Mouse (Mus musculus) small intestine, adult 2 months (tissue): ENCODE results near the gene Fnbp4. TPM values are rescaled to one million over a fixed set of nuclear protein-coding genes. Genes with fewer than 3 reads are reported as not detected.

Experiments
- H3K27ac ChIP-seq: fragments of 200-500 bp; 2 replicates; pipeline ENCODE4 v1.5.1; 2012; ENCODE audit warnings: low read depth, low read length, control low read depth, inconsistent platforms; ENCODE audit not compliant: insufficient read depth
- H3K27me3 ChIP-seq: fragments of 200-500 bp; 2 replicates; pipeline ENCODE4 v1.6.1; 2012; ENCODE audit warnings: mild to moderate bottlenecking, moderate library complexity, low read length, inconsistent platforms; ENCODE audit not compliant: control insufficient read depth, insufficient read depth
- H3K36me3 ChIP-seq: fragments of 200-500 bp; 2 replicates; pipeline ENCODE4 v1.6.1; 2012; ENCODE audit warnings: mild to moderate bottlenecking, low read length, control low read depth, inconsistent platforms; ENCODE audit not compliant: control insufficient read depth, insufficient read depth
- H3K4me1 ChIP-seq: fragments of 200-500 bp; 2 replicates; pipeline ENCODE4 v1.6.1; 2012; ENCODE audit warnings: low read length, inconsistent platforms, mixed read lengths; ENCODE audit not compliant: control insufficient read depth, insufficient read depth, insufficient read length
- H3K4me3 ChIP-seq: fragments of 200-500 bp; 2 replicates; pipeline ENCODE4 v1.5.1; 2012; ENCODE audit warnings: low read depth, mild to moderate bottlenecking, control low read depth, inconsistent platforms, low read length, moderate library complexity
- CTCF ChIP-seq: fragments of 200-500 bp; IDR thresholded peaks from 2 replicates; pipeline ENCODE4 v1.5.1; 2012; ENCODE audit warnings: low read depth, mild to moderate bottlenecking, control low read depth, inconsistent platforms, low read length, moderate library complexity, mixed read lengths; ENCODE audit not compliant: insufficient replicate concordance, insufficient read length; ENCODE audit errors: extremely low read depth
- POLR2A ChIP-seq: fragments of 200-500 bp; IDR thresholded peaks from 2 replicates; pipeline ENCODE4 v1.6.1; 2012; ENCODE audit warnings: low read depth, mild to moderate bottlenecking, control low read depth, inconsistent platforms, low read length, moderate library complexity
- WGBS: fragments of 180-500 bp; shearing (Covaris S2); methylation state at CpG from one replicate; pipeline ENCODE4 v1.1.7; 2018; 5-methylcytosine and 5-hydroxymethylcytosine counted together
- polyA plus RNA-seq: library from polyadenylated mRNA; depleted of rRNA; stranded (reverse); fragments of >200 nt; gene quantifications from 2 replicates; pipeline ENCODE4 v1.2.3, GENCODE M21; 2012

Gene Fnbp4
- polyA plus RNA-seq, 1 experiment, result 19.9 TPM

DNA sequence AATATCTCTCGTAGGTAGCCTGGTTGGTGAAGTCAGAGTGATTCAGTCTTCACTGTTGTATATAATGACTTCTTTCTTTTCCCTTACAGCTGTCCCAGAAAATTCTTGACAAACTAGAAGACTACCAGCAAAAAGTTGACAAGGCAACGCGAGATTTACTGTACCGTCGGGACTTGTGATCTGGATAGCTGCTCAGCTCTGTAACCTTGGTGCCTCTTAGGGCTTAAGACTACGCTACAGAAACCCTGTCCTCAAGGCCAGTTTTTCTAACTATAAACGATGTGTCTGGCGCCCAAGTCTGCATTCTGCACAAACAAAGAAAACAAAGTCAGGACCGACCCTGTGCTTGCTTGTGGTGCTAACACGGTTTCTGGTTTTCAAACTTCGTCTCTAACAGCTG is 9.8 kb upstream of the Fnbp4 start:
- H3K4me3 ChIP-seq, result no peak overlapping the region
- H3K27ac ChIP-seq, result no peak overlapping the region
- peaks cover 3% of the 10 kb centered on the region for H3K4me1 ChIP-seq
- no peak for TF ChIP-seq CTCF
- TF ChIP-seq POLR2A, result no peak
- H3K27me3 ChIP-seq, result no peaks in the 10 kb centered on the region
- peaks cover 42% of the 10 kb centered on the region for H3K36me3 ChIP-seq
- WGBS, result 91% methylated on average over 11 of the region's 11 CpGs

DNA sequence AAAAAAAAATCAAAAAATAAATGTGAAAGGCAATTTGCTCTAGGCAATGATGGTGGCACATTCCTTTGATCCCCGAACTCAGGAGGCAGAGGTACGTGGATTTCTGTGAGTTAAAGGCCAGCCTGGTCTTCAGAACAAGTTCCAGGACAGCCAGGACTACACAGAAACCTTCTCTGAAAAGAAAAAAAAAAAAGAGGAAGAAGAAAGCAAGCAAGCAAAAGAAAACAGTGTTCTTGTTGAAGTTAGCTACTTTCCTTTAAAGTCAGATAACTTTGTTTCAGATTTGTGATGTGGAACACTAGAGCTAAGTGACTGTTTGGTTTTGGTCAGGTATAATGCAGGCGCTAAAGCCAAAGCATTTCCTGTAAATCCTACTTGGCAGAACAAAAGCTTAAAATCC is 6.4 kb upstream of the Fnbp4 start:
- WGBS, result 89% methylated on average over 3 of the region's 3 CpGs
- Histone ChIP-seq H3K27me3 (no peaks in the 10 kb centered on the region), H3K36me3 (peaks cover 23% of the 10 kb centered on the region), H3K27ac (no peak overlapping the region), H3K4me1 (peaks cover 3% of the 10 kb centered on the region), H3K4me3 (no peak overlapping the region)
- TF ChIP-seq POLR2A, result no peak
- no peak for TF ChIP-seq CTCF

DNA sequence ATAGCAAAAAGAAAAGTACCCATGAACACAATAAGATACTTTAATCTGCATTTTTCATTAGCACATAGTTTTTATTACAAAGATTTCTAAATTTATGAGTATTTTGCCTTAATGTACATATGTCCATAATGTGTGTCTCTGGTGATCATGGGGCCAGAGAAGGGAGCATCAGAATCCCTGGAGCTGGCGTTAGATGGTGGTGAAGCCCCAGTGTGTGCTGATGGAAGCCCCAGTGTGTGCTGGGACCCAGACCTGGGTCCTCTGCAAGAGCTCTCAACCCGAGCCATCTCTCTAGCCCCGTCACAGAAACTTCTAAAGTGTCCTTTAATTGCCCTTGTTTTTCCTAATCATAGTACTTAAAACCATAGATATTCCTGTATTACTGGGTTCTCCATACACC is 5.8 kb upstream of the Fnbp4 start:
- H3K4me1 ChIP-seq, result peaks cover 5% of the 10 kb centered on the region
- WGBS, result 76% methylated on average over 3 of the region's 3 CpGs

DNA sequence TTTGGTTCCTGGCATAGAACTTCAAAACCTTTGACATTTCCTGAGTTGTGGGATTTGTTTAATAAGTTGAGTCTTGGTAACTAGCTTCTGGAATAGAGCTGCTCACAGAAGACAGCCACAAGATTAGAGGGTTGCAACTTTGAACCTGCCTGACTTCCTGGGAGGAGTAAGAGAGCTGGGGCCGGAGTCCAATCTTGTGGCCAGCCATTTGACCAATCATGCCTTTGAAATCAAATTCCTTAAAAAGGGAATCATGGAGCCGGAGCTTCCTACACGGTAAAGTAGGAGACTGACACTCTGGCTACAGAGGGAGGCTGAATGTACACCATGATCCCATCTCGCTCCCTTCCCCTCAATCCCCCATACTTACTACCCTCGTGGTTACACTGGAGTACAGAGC is 5.2 kb upstream of the Fnbp4 start:
- H3K4me1 ChIP-seq, result peaks cover 5% of the 10 kb centered on the region
- H3K4me3 ChIP-seq, result no peak overlapping the region
- TF ChIP-seq POLR2A, result no peak
- no peak for TF ChIP-seq CTCF
- H3K36me3 ChIP-seq, result peaks cover 15% of the 10 kb centered on the region
- H3K27me3 ChIP-seq, result no peaks in the 10 kb centered on the region
- 47% methylated on average over 5 of the region's 5 CpGs for WGBS
- H3K27ac ChIP-seq, result peak overlapping the region; percentile 61

More for the DNA sequence above, 5.8 kb upstream of the Fnbp4 start:
- Histone ChIP-seq H3K36me3 (peaks cover 18% of the 10 kb centered on the region), H3K27ac (no peak overlapping the region), H3K4me3 (no peak overlapping the region), H3K27me3 (no peaks in the 10 kb centered on the region)
- TF ChIP-seq CTCF, result no peak
- TF ChIP-seq POLR2A, result no peak

DNA sequence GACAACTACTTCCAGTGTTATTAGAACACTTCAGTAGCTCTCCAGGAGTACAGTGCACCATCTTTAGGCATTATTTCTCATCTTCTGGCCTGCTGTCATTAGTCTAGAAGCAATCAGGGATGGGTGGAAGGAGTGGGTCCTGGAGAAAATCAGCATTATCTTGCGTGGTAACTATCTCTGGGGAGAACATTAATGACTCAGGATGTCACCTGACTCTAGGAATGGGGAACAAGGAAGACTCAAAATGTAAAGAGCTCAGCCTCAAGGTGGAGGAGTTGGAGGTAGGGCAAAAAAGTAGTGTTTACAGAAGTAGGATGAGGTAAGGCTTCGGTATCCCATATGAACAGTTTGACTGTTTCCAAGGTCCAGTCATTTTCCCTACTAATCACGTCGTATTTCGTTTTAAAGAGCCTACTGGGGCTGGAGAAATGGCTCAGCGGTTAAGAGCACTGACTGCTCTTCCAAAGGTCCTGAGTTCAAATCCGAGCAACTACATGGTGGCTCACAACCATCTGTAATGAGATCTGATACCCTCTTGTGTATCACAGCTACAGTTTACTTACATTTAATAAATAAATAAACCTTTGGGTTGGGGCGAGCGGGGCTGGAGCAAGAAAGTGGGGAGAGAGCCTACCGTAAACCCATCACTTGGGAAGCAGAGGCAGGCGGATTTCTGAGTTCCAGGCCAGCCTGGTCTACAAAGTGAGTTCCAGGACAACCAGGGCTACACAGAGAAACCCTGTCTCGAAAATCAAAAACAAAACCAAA is 701 bp upstream of the Fnbp4 start:
- Histone ChIP-seq H3K4me1 (peaks cover 8% of the 10 kb centered on the region; the same call in 1 of the 2 replicates), H3K4me3 (peak overlapping the region; percentile 54), H3K27ac (peak overlapping the region; percentile 73), H3K27me3 (no peaks in the 10 kb centered on the region), H3K36me3 (0 out of 2 replicates have a peak, but pooled peaks cover 2% of the 10 kb centered on the region)
- WGBS, result 50% methylated on average over 12 of the region's 12 CpGs
- TF ChIP-seq POLR2A, result no peak
- TF ChIP-seq CTCF, result no peak

DNA sequence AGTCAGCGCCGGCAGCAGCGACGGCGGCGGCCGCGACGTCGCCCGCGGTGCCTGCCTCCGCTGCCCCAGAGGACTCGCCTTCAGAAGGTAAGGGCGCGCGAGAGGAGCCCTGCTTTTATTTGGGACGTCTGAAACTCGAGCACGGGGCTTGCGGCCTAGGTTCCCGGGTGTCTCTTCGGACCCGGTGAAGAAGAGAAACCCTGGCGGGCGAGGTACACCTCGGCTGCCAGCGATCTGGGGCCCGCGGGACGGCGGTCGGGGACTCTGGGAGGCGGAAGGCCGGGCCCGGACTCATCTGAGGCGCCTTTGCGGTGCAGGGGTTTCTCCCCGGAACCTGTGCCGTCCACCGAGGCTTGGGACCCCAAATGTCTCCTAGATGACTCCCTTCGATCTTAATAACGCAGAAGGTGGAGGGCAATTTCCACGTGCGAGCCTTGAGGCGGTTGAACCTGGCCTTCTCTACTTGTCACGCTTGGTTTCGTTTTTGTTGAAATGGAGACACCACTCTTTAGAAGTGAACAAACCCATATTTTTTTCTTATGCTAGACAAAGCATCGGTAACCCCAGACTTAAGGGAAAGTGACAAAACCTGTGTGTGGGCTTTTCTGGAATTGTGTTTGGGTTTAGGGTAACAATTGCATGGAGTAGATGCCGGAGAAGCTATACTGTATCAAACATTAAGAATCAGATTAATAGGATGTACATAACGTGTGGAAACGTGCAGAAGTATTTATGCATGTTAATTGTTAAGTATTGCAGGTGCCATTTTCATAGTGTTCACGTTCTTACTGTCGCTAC is 769 bp downstream of the Fnbp4 start:
- peak overlapping the region; percentile 82 for H3K4me3 ChIP-seq
- peaks cover 6% of the 10 kb centered on the region; the same call in 1 of the 2 replicates for H3K4me1 ChIP-seq
- peak overlapping the region; percentile 71 for H3K27ac ChIP-seq
- TF ChIP-seq CTCF, result no peak
- TF ChIP-seq POLR2A, result no peak
- H3K27me3 ChIP-seq, result no peaks in the 10 kb centered on the region
- H3K36me3 ChIP-seq, result peaks cover 4% of the 10 kb centered on the region
- under 1% methylated on average over 54 of the region's 54 CpGs for WGBS

DNA sequence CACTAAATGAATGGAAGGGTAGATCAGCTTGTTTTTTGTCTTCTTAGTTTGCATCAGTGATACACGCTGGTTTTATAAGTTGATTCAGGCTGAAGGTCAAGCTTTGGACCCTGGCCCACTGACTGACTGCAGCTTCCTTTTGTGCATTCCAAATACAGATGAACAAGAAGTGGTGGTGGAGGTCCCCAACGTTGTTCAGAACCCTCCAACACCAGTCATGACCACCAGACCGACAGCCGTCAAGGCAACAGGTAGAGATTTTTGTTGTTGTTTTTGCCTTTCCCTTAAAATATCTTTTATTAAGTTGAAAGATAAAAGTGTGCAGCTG is 1.3 kb downstream of the Fnbp4 start:
- Histone ChIP-seq H3K27ac (no peak overlapping the region), H3K36me3 (peaks cover 9% of the 10 kb centered on the region), H3K27me3 (no peaks in the 10 kb centered on the region), H3K4me1 (peaks cover 6% of the 10 kb centered on the region; the same call in 1 of the 2 replicates), H3K4me3 (peak overlapping the region; percentile 60)
- TF ChIP-seq POLR2A, result no peak
- WGBS, result 3% methylated on average over 4 of the region's 4 CpGs
